Mouse (Mus musculus) liver, embryonic 14.5 days (tissue): Measurements from ENCODE around the gene Plekha4.

Source experiments
- CTCF ChIP-seq: IDR thresholded peaks from 2 replicates; pipeline ENCODE4 v1.5.1; 2016; ENCODE audit warnings: antibody characterized with exemption, low read depth, control low read depth
- EP300 ChIP-seq: IDR thresholded peaks from 2 replicates; pipeline ENCODE4 v1.6.1; 2016; ENCODE audit warnings: antibody characterized with exemption, low read depth

GRCm38 (mm10) chr7:45597527-45597926, 71.4 kb downstream of the Plekha4 start:
- TF ChIP-seq EP300 (no peak), CTCF (no peak)
